Mouse (Mus musculus) heart, embryonic 16.5 days (tissue): ENCODE data around the gene Alg9. TPM values are rescaled to one million over a fixed set of nuclear protein-coding genes. Genes with fewer than 3 reads are reported as not detected.
A peak's percentile ranks its signal among the peaks of the same experiment; 100 is the strongest.

Experiments used
- ATAC-seq: fragments of 200-750 bp; cut with Nextera tagmentation; replicated peaks from 2 replicates; pipeline ENCODE4 v1.8.0; 2017; ENCODE audit warnings: moderate number of reproducible peaks; ENCODE audit not compliant: insufficient read depth, low FRiP score; ENCODE audit errors: extremely low read depth
- H3K27ac ChIP-seq: fragments of 300-500 bp; sonication (generic); 2 replicates; pipeline ENCODE4 v1.5.1; 2014; ENCODE audit warnings: mild to moderate bottlenecking, low read length, control low read depth, moderate library complexity
- H3K27me3 ChIP-seq: fragments of 300-500 bp; sonication (generic); 2 replicates; pipeline ENCODE4 v1.6.1; 2014; ENCODE audit warnings: low read length, mixed read lengths; ENCODE audit not compliant: control insufficient read depth, insufficient read depth
- H3K36me3 ChIP-seq: fragments of 300-500 bp; sonication (generic); 2 replicates; pipeline ENCODE4 v1.6.1; 2014; ENCODE audit not compliant: control insufficient read depth, insufficient read depth
- H3K4me1 ChIP-seq: fragments of 300-500 bp; sonication (generic); 2 replicates; pipeline ENCODE4 v1.6.1; 2014; ENCODE audit warnings: low read length, mixed read lengths; ENCODE audit not compliant: control insufficient read depth, insufficient read depth
- H3K4me2 ChIP-seq: fragments of 300-500 bp; sonication (generic); 2 replicates; pipeline ENCODE4 v1.6.1; 2014; ENCODE audit warnings: low read depth, mild to moderate bottlenecking, control low read depth, low read length
- H3K4me3 ChIP-seq: fragments of 300-500 bp; sonication (generic); 2 replicates; pipeline ENCODE4 v1.5.1; 2014; ENCODE audit warnings: mild to moderate bottlenecking, control low read depth, low read length
- H3K9ac ChIP-seq: fragments of 300-500 bp; sonication (generic); 2 replicates; pipeline ENCODE4 v1.6.1; 2014; ENCODE audit warnings: low read length, control low read depth
- H3K9me3 ChIP-seq: fragments of 300-500 bp; sonication (generic); replicated peaks from 2 replicates; pipeline ENCODE4 v1.6.1; 2016; ENCODE audit warnings: low read length; ENCODE audit not compliant: control insufficient read depth
- WGBS: fragments of 180-500 bp; shearing (Covaris S2); extraction: QIAGEN DNeasy Blood & Tissue Kit; methylation state at CpG from one replicate; pipeline ENCODE4 v1.1.7; 2014; 5-methylcytosine and 5-hydroxymethylcytosine counted together
- polyA plus RNA-seq: library from polyadenylated mRNA; unstranded; fragments of >200 nt; fragmentation: Nextera tagmentation; extraction: Ambion mirVana; gene quantifications from 2 replicates; pipeline ENCODE4 v1.2.1, GENCODE M21; 2015

Alg9 gene
- polyA plus RNA-seq, 1 experiment from 2014 or later, result 27.2 TPM

- peak overlapping the region; percentile 45 for H3K9ac ChIP-seq
- H3K27ac ChIP-seq, result no peak overlapping the region
- peak overlapping the region; percentile 59 for H3K4me2 ChIP-seq
- 14% methylated on average over 11 of the region's 11 CpGs for WGBS
- no peak; the same call in 1 of the 2 replicates for ATAC-seq
- peak overlapping the region; percentile 19 for H3K4me3 ChIP-seq
- peaks cover 22% of the 10 kb centered on the region for H3K4me1 ChIP-seq
- H3K36me3 ChIP-seq, result no peaks in the 10 kb centered on the region
- no peaks in the 10 kb centered on the region for H3K27me3 ChIP-seq
- H3K9me3 ChIP-seq, result no peaks in the 10 kb centered on the region
These were observed 75.5 kb downstream of the Alg9 start for GRCm38 (mm10) chr9:50850271-50850670.

- H3K27ac ChIP-seq, result no peak overlapping the region
- no peak for ATAC-seq
- peak overlapping the region; percentile 45 for H3K9ac ChIP-seq
- peak overlapping the region; percentile 19 for H3K4me3 ChIP-seq
- H3K36me3 ChIP-seq, result no peaks in the 10 kb centered on the region
- H3K4me2 ChIP-seq, result peak overlapping the region; percentile 59
- H3K27me3 ChIP-seq, result no peaks in the 10 kb centered on the region
- peaks cover 22% of the 10 kb centered on the region for H3K4me1 ChIP-seq
- WGBS, result 25% methylated on average over 8 of the region's 8 CpGs
- no peaks in the 10 kb centered on the region for H3K9me3 ChIP-seq
These were observed 75.9 kb downstream of the Alg9 start for GRCm38 (mm10) chr9:50850713-50851112.

GRCm38 (mm10) chr9:50852634-50853349 lies 78.0 kb downstream of the Alg9 start:
- Histone ChIP-seq H3K27ac (no peak overlapping the region; the same call in 1 of the 2 replicates), H3K9me3 (no peaks in the 10 kb centered on the region), H3K36me3 (no peaks in the 10 kb centered on the region), H3K9ac (peak overlapping the region; percentile 42; the same call in 1 of the 2 replicates), H3K27me3 (no peaks in the 10 kb centered on the region), H3K4me3 (peak overlapping the region; percentile 24; the same call in 1 of the 2 replicates), H3K4me2 (peak overlapping the region; percentile 57), H3K4me1 (peaks cover 31% of the 10 kb centered on the region)
- ATAC-seq, result no peak
- 42% methylated on average over 17 of the region's 17 CpGs for WGBS

GRCm38 (mm10) chr9:50854376-50854775 lies 79.6 kb downstream of the Alg9 start:
- peaks cover 33% of the 10 kb centered on the region for H3K4me1 ChIP-seq
- H3K36me3 ChIP-seq, result peaks cover 3% of the 10 kb centered on the region; the same call in 1 of the 2 replicates
- no peak overlapping the region for H3K27ac ChIP-seq
- H3K9ac ChIP-seq, result no peak overlapping the region
- H3K27me3 ChIP-seq, result no peaks in the 10 kb centered on the region
- WGBS, result 74% methylated on average over 8 of the region's 8 CpGs
- no peaks in the 10 kb centered on the region for H3K9me3 ChIP-seq
- no peak for ATAC-seq
- no peak overlapping the region for H3K4me3 ChIP-seq
- H3K4me2 ChIP-seq, result no peak overlapping the region

DNA sequence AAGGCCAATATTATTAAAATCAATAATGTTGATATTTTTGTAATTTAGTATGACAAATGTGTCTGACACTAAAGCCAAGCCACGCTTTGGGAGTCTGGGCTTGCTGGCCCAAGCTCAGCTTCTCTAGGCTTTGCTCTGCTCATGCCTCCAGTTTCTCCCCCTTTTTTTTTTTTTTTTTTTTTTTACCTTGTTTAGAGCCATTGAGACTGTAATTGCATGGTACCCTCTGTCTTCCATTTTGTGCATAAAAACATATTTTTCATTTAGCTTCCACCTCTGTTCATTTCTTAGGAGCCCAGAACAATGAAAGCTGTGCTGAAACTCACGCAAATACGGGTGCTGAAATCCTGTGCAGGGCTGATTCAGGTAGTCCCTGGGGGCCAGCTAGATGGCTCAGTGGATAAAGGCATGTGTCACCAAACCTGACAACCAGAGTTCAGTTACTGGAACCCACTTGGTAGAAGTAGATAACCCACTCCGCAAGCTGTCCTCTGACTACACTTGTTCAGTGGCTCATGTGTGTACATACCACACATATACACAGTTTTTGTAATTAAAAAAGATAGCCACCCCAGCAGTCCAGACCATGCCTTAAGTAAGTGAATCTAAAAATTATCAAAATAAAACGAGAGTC lies 80.4 kb downstream of the Alg9 start:
- H3K4me1 ChIP-seq, result peaks cover 29% of the 10 kb centered on the region
- H3K9ac ChIP-seq, result no peak overlapping the region
- no peaks in the 10 kb centered on the region for H3K9me3 ChIP-seq

DNA sequence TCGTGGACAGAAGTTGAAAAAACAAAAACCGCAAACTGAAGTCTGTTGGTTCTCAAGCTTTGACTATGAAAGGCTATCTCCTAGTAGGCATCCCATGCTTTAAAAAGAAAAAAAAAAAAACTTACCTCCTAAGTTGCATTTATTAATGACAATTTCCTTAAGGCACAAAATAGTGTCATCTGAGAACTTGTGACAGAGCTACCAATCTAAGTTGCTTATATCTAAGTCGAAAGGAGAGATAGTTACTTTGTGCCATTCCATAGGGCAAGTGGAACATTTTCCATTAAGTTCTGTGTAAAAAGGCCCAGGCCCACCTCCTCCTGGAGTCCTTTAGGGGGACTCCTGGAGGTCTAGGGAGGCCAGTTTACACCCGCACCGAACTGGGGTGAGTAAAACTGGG lies 81.0 kb downstream of the Alg9 start:
- peak overlapping the region; percentile 89 for H3K4me2 ChIP-seq
- H3K4me3 ChIP-seq, result no peak overlapping the region
- H3K36me3 ChIP-seq, result peaks cover 5% of the 10 kb centered on the region; the same call in 1 of the 2 replicates
- no peak for ATAC-seq
- no peaks in the 10 kb centered on the region for H3K27me3 ChIP-seq
- peaks cover 24% of the 10 kb centered on the region for H3K4me1 ChIP-seq
- 70% methylated on average over 5 of the region's 5 CpGs for WGBS
- no peaks in the 10 kb centered on the region for H3K9me3 ChIP-seq
- H3K9ac ChIP-seq, result peak overlapping the region; percentile 89; the same call in 1 of the 2 replicates
- H3K27ac ChIP-seq, result peak overlapping the region; percentile 80; the same call in 1 of the 2 replicates

More for the DNA sequence above, 80.4 kb downstream of the Alg9 start:
- H3K36me3 ChIP-seq, result peaks cover 5% of the 10 kb centered on the region; the same call in 1 of the 2 replicates
- no peaks in the 10 kb centered on the region for H3K27me3 ChIP-seq
- H3K27ac ChIP-seq, result no peak overlapping the region
- no peak overlapping the region for H3K4me2 ChIP-seq
- ATAC-seq, result no peak
- WGBS, result 88% methylated on average over 5 of the region's 5 CpGs
- H3K4me3 ChIP-seq, result no peak overlapping the region

DNA sequence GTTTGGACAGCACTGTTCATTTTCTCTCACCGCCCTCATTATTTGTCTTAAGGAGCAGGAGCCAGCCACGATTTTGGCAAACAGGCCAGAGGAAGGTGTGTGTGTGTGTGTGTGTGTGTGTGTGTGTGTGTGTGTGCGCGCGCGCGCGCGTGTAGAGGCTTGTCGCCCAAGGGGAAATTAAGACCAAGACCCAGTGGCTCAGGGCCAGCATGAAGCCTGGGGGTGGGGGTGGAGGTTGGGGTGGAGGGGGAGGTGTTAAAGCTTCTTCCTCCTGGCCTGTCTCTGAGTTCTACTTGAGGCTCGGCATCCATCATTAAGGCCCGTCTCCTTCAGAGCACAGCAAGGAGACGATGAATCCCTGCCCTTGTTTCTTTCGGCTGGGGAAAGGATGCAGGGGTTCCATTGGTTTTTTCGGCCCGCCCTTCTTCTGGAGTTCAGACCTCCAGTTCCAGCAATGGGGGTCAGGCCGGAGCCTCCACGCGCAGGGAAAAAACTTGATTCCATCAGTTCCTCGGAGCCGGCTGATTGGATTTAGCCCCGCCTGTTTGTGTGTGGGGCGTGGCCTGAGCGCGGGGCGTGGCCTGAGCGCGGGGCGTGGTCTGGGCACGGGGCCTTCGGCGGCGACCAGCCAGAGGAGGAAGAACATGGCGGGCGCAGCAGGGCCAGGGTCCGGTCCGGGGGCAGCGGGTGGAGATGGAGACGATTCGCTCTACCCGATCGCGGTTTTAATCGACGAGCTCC lies 81.7 kb downstream of the Alg9 start:
- Histone ChIP-seq H3K36me3 (peaks cover 11% of the 10 kb centered on the region), H3K4me3 (peak overlapping the region; percentile 91), H3K4me1 (peaks cover 19% of the 10 kb centered on the region), H3K9ac (peak overlapping the region; percentile 89), H3K27me3 (no peaks in the 10 kb centered on the region), H3K9me3 (no peaks in the 10 kb centered on the region), H3K27ac (peak overlapping the region; percentile 80), H3K4me2 (peak overlapping the region; percentile 89)
- peak; percentile 93 for ATAC-seq
- 1% methylated on average over 45 of the region's 45 CpGs for WGBS

- Histone ChIP-seq H3K36me3 (peaks cover 17% of the 10 kb centered on the region), H3K27me3 (no peaks in the 10 kb centered on the region), H3K9ac (peak overlapping the region; percentile 89), H3K4me1 (peaks cover 19% of the 10 kb centered on the region), H3K4me3 (peak overlapping the region; percentile 91), H3K27ac (peak overlapping the region; percentile 80), H3K9me3 (no peaks in the 10 kb centered on the region), H3K4me2 (peak overlapping the region; percentile 89)
- ATAC-seq, result peak; percentile 66
- 0% methylated on average over 46 of the region's 46 CpGs for WGBS
These were observed 82.3 kb downstream of the Alg9 start for GRCm38 (mm10) chr9:50857082-50857641.
